Mouse (Mus musculus) heart, embryonic 11.5 days (tissue): ENCODE results near the gene Gad2. TPM values are rescaled to one million over a fixed set of nuclear protein-coding genes. Genes with fewer than 3 reads are reported as not detected.

Experiments used
- ATAC-seq: fragments of 200-750 bp; cut with Nextera tagmentation; replicated peaks from 2 replicates; pipeline ENCODE4 v1.8.0; 2017; ENCODE audit warnings: moderate library complexity; ENCODE audit not compliant: insufficient number of reproducible peaks, low FRiP score, low TSS enrichment
- H3K27ac ChIP-seq: fragments of 300-500 bp; sonication (generic); 2 replicates; pipeline ENCODE4 v1.5.1; 2014; ENCODE audit warnings: mild to moderate bottlenecking, low read depth, low read length
- H3K27me3 ChIP-seq: fragments of 300-500 bp; sonication (generic); 2 replicates; pipeline ENCODE4 v1.6.1; 2014; ENCODE audit warnings: mild to moderate bottlenecking, low read length, mixed read lengths; ENCODE audit not compliant: control insufficient read depth, insufficient read depth
- H3K36me3 ChIP-seq: fragments of 300-500 bp; sonication (generic); 2 replicates; pipeline ENCODE4 v1.6.1; 2014; ENCODE audit warnings: mild to moderate bottlenecking, low read length, moderate library complexity, mixed read lengths; ENCODE audit not compliant: control insufficient read depth, insufficient read depth
- H3K4me1 ChIP-seq: fragments of 300-500 bp; sonication (generic); 2 replicates; pipeline ENCODE4 v1.6.1; 2014; ENCODE audit warnings: low read length; ENCODE audit not compliant: control insufficient read depth, insufficient read depth
- H3K4me2 ChIP-seq: fragments of 300-500 bp; sonication (generic); 2 replicates; pipeline ENCODE4 v1.6.1; 2014; ENCODE audit warnings: mild to moderate bottlenecking, moderate library complexity
- H3K4me3 ChIP-seq: fragments of 300-500 bp; sonication (generic); 2 replicates; pipeline ENCODE4 v1.5.1; 2014; ENCODE audit warnings: low read depth, low read length
- H3K9ac ChIP-seq: fragments of 300-500 bp; sonication (generic); 2 replicates; pipeline ENCODE4 v1.6.1; 2014; ENCODE audit warnings: mild to moderate bottlenecking, low read depth, low read length, moderate library complexity
- H3K9me3 ChIP-seq: fragments of 300-500 bp; sonication (generic); replicated peaks from 2 replicates; pipeline ENCODE4 v1.6.1; 2016; ENCODE audit warnings: low read length; ENCODE audit not compliant: control insufficient read depth
- WGBS: fragments of 180-500 bp; shearing (Covaris S2); extraction: QIAGEN DNeasy Blood & Tissue Kit; methylation state at CpG from one replicate; pipeline ENCODE4 v1.1.7; 2014; ENCODE audit not compliant: insufficient replicate concordance; 5-methylcytosine and 5-hydroxymethylcytosine counted together
- polyA plus RNA-seq: library from polyadenylated mRNA; unstranded; fragments of >200 nt; fragmentation: Nextera tagmentation; extraction: Ambion mirVana; gene quantifications from 2 replicates; pipeline ENCODE4 v1.2.1, GENCODE M21; 2014

Gad2 gene
- polyA plus RNA-seq, 1 experiment from 2014 or later: 0.03 TPM

- WGBS: 23% methylated on average over 5 of the region's 5 CpGs
- peak; percentile 61 for ATAC-seq
- Histone ChIP-seq H3K4me1 (peaks cover 8% of the 10 kb centered on the region; the same call in 1 of the 2 replicates), H3K27ac (no peak overlapping the region), H3K36me3 (no peaks in the 10 kb centered on the region), H3K4me2 (peak overlapping the region; percentile 11; the same call in 1 of the 2 replicates), H3K9me3 (no peaks in the 10 kb centered on the region), H3K27me3 (peaks cover 40% of the 10 kb centered on the region), H3K4me3 (no peak overlapping the region), H3K9ac (no peak overlapping the region)
These were observed 5.9 kb downstream of the Gad2 start for GRCm38 (mm10) chr2:22627819-22628432.

GRCm38 (mm10) chr2:22634766-22635165 lies 12.8 kb downstream of the Gad2 start:
- H3K4me2 ChIP-seq: no peak overlapping the region
- H3K9me3 ChIP-seq: no peaks in the 10 kb centered on the region

GRCm38 (mm10) chr2:22646134-22646533 lies 24.1 kb downstream of the Gad2 start:
- Histone ChIP-seq H3K4me1 (no peaks in the 10 kb centered on the region), H3K36me3 (no peaks in the 10 kb centered on the region), H3K4me3 (no peak overlapping the region), H3K27me3 (no peaks in the 10 kb centered on the region), H3K27ac (no peak overlapping the region), H3K4me2 (no peak overlapping the region), H3K9ac (no peak overlapping the region), H3K9me3 (no peaks in the 10 kb centered on the region)
- no peak for ATAC-seq
- WGBS: 44% methylated on average over 1 of the region's 1 CpGs

More at GRCm38 (mm10) chr2:22634766-22635165, 12.8 kb downstream of the Gad2 start:
- WGBS: 38% methylated on average over 8 of the region's 8 CpGs
- Histone ChIP-seq H3K36me3 (no peaks in the 10 kb centered on the region), H3K4me1 (no peaks in the 10 kb centered on the region), H3K4me3 (no peak overlapping the region), H3K27ac (no peak overlapping the region), H3K9ac (no peak overlapping the region), H3K27me3 (no peaks in the 10 kb centered on the region)
- no peak for ATAC-seq

- 73% methylated on average over 1 of the region's 1 CpGs for WGBS
- H3K4me3 ChIP-seq: no peak overlapping the region
- H3K27ac ChIP-seq: no peak overlapping the region
- no peaks in the 10 kb centered on the region for H3K9me3 ChIP-seq
- H3K4me2 ChIP-seq: no peak overlapping the region
- no peak for ATAC-seq
- no peak overlapping the region for H3K9ac ChIP-seq
- no peaks in the 10 kb centered on the region for H3K36me3 ChIP-seq
- H3K27me3 ChIP-seq: no peaks in the 10 kb centered on the region
- H3K4me1 ChIP-seq: no peaks in the 10 kb centered on the region
These were observed 26.4 kb downstream of the Gad2 start for GRCm38 (mm10) chr2:22648394-22648793.

GRCm38 (mm10) chr2:22651826-22652225 lies 29.8 kb downstream of the Gad2 start:
- WGBS: 58% methylated on average over 4 of the region's 4 CpGs
- H3K4me3 ChIP-seq: no peak overlapping the region
- H3K9me3 ChIP-seq: no peaks in the 10 kb centered on the region
- no peak overlapping the region for H3K4me2 ChIP-seq
- H3K27ac ChIP-seq: no peak overlapping the region
- no peaks in the 10 kb centered on the region for H3K4me1 ChIP-seq
- ATAC-seq: no peak
- H3K27me3 ChIP-seq: no peaks in the 10 kb centered on the region
- H3K9ac ChIP-seq: no peak overlapping the region
- H3K36me3 ChIP-seq: no peaks in the 10 kb centered on the region

- H3K27me3 ChIP-seq: no peaks in the 10 kb centered on the region
- H3K4me2 ChIP-seq: no peak overlapping the region
- no peak overlapping the region for H3K9ac ChIP-seq
- 62% methylated on average over 1 of the region's 1 CpGs for WGBS
- ATAC-seq: no peak
- H3K4me3 ChIP-seq: no peak overlapping the region
- no peaks in the 10 kb centered on the region for H3K36me3 ChIP-seq
- H3K4me1 ChIP-seq: no peaks in the 10 kb centered on the region
- H3K27ac ChIP-seq: no peak overlapping the region
- no peaks in the 10 kb centered on the region for H3K9me3 ChIP-seq
These were observed 41.7 kb downstream of the Gad2 start for GRCm38 (mm10) chr2:22663731-22664130.

- 58% methylated on average over 2 of the region's 2 CpGs for WGBS
- Histone ChIP-seq H3K36me3 (no peaks in the 10 kb centered on the region), H3K4me1 (no peaks in the 10 kb centered on the region), H3K4me3 (no peak overlapping the region), H3K4me2 (no peak overlapping the region), H3K9ac (no peak overlapping the region), H3K27me3 (no peaks in the 10 kb centered on the region), H3K9me3 (no peaks in the 10 kb centered on the region), H3K27ac (no peak overlapping the region)
- ATAC-seq: no peak
These were observed 48.4 kb downstream of the Gad2 start for GRCm38 (mm10) chr2:22670415-22670814.

- H3K27me3 ChIP-seq: no peaks in the 10 kb centered on the region
- no peak overlapping the region for H3K9ac ChIP-seq
- H3K4me3 ChIP-seq: no peak overlapping the region
- no peaks in the 10 kb centered on the region for H3K36me3 ChIP-seq
- WGBS: 64% methylated on average over 1 of the region's 1 CpGs
- H3K9me3 ChIP-seq: no peaks in the 10 kb centered on the region
- no peaks in the 10 kb centered on the region for H3K4me1 ChIP-seq
- no peak for ATAC-seq
- no peak overlapping the region for H3K4me2 ChIP-seq
- no peak overlapping the region for H3K27ac ChIP-seq
These were observed 49.3 kb downstream of the Gad2 start for GRCm38 (mm10) chr2:22671348-22671747.

- H3K4me3 ChIP-seq: no peak overlapping the region
- no peak overlapping the region for H3K4me2 ChIP-seq
- no peak overlapping the region for H3K27ac ChIP-seq
- H3K4me1 ChIP-seq: no peaks in the 10 kb centered on the region
- no peaks in the 10 kb centered on the region for H3K36me3 ChIP-seq
- ATAC-seq: no peak
- no peaks in the 10 kb centered on the region for H3K27me3 ChIP-seq
- WGBS: 47% methylated on average over 8 of the region's 8 CpGs
- no peaks in the 10 kb centered on the region for H3K9me3 ChIP-seq
- no peak overlapping the region for H3K9ac ChIP-seq
These were observed 55.1 kb downstream of the Gad2 start for GRCm38 (mm10) chr2:22677066-22677465.
